Mouse (Mus musculus): ENCODE results near the gene Ppl.

Ppl gene

GRCm38 (mm10) chr16:5123476-5123875 is 8.7 kb downstream of the Ppl start:
- DNase-seq (ENCODE audit: low spot score), result no peak

DNA sequence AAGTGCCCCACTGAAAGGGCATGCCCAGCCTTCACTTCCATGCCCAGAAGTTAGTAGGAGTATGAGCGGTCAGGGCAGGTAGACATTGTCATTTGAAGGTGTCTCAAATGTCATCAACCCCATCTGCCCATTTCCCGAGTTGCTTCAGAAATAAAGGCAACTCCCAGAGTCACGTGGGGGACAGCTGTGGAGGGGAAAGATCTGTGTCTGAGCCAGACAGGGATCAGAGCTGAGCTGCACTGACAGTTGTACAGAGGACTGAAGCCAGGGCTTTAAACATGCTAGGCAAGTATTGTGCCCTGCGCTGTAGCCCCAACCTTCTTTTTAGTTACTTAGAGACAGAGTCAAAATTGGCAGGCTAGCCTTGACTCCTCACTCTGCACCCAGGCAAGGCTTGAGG is 12.4 kb downstream of the Ppl start:
- no peak for DNase-seq (ENCODE audit: low spot score)

DNA sequence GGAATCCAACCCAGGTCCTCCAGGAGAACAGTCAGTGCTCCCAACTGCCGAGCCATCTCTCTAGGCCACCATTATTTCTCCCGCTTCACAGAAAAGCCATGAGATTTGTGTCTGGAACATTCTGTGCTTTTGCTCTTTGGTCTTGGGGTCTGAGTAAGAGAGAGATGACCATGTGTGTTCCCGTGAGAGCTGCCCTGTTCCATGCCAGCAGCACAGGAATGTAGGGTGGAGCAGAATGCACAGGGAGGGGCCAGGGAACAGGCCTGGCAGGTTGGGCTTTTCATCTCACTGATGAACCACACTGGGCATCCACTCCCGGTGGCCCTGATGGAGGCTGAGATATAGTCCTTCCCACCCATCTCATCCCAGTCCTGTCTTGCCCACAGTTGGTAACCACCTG is 12.8 kb downstream of the Ppl start:
- DNase-seq (ENCODE audit: low spot score), result no peak

- DNase-seq (ENCODE audit: low spot score), result no peak
Measured at GRCm38 (mm10) chr16:5113582-5113981, 18.6 kb downstream of the Ppl start.

- no peak for DNase-seq (ENCODE audit: low spot score)
Measured at GRCm38 (mm10) chr16:5113002-5113550, 19.1 kb downstream of the Ppl start.

DNA sequence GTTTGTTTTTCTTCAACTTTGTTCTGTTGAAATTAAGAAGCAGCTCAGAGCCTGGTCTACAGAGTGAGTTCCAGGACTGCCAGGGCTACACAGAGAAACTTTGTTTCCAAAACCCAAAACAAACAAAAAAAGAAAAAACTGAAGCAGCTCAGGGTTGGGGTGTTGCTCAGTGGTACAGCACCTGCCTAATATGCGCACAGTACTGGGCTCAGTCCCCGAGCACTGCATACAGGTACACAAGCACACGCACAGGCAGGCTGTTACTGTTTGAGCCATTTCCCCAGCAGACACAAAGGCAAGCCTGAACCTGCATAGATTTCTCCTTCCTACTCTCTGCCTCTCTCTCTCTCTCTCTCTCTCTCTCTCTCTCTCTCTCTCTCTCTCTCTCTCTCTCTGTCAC is 21.2 kb downstream of the Ppl start:
- DNase-seq (ENCODE audit: low spot score), result no peak

GRCm38 (mm10) chr16:5109877-5110276 is 22.3 kb downstream of the Ppl start:
- DNase-seq (ENCODE audit: low spot score), result no peak

- no peak for DNase-seq (ENCODE audit: low spot score)
Measured at GRCm38 (mm10) chr16:5101000-5101399, 31.2 kb downstream of the Ppl start.

- no peak for DNase-seq (ENCODE audit: low spot score)
Measured at GRCm38 (mm10) chr16:5096504-5096903, 35.7 kb downstream of the Ppl start.

DNA sequence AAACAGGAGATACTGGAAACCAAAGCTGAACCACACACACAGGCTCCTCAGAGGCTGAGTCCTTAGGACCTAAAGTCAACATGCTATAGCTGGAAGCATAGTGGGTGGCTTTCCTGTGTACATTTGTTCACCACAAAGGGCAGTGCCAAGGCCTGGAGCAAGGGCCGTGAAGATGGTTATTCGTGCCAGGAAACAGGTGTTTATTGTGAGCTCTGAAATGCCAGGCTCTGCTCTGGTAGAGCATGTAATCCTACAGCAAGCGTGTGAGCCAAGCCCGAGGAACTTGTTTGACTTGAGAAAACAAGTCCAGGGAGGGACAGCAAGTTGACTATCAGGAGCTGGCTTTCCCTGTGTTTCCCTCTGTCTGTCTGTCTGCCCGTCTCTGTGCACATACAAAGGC is 38.9 kb downstream of the Ppl start:
- DNase-seq (ENCODE audit: low spot score), result no peak

GRCm38 (mm10) chr16:5089021-5089420 is 43.2 kb downstream of the Ppl start:
- DNase-seq (ENCODE audit: low spot score), result no peak

GRCm38 (mm10) chr16:5086179-5086578 is 46.0 kb downstream of the Ppl start:
- no peak for DNase-seq (ENCODE audit: low spot score)

DNA sequence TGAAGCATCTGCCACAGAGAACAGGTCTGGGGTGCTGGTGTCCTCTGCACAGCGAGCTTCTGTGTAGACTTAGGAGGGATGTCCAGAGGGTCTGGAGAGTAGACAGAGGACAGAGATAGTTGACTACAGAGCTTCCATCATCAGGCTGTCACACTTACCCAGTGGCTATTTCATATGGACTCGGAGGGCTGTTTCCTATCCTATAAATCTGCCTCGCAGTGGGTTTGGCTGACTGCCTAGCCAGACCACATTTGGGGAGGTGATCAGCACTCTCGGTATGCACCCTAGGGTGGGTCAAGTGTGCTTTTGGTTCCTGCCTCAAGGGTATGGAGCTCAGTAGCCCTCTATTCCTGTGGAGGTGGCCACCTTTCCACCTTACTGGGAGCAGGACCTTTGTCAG is 47.0 kb downstream of the Ppl start:
- no peak for DNase-seq (ENCODE audit: low spot score)

DNA sequence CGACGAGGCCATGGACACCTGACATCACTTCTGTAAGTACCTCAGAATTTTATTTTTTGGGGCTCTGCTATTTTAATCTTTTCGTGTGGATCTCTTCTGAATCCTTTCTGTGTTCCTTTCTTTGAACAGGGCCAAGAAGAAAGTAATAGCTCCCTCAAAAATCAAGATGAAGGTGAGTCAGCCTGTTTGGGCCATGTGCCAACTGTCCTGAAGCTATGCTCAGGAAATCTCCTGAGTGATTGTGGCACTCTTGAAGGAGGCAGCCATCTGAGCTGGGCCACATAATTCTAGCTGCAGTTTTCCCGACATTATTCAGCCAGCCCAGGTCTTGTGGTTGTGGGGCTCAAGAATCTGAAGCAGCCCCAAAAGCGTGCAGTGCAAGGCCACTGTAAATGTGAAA is 57.9 kb downstream of the Ppl start:
- no peak for DNase-seq (ENCODE audit: low spot score)

- DNase-seq (ENCODE audit: low spot score), result no peak
Measured at GRCm38 (mm10) chr16:5071974-5072373, 60.2 kb downstream of the Ppl start.

DNA sequence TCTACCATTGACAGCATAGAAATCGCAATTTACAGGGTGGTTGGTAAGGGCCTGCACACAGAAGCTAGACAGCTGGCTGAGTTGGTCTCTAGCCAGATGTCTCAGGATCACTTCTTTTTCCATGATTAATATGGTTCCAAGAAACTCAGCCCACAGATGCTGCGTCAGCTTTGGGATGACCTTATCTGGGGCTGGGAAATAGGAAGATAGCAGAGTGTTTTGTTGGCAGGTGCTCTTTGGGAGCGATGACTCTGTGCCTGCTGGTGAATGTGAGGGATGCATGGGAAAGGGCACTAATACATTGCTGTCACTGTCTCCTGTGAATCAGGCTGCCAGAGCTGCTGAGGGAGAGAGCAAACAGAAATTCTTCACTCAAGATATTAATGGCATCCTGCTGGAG is 61.9 kb downstream of the Ppl start:
- DNase-seq (ENCODE audit: low spot score), result no peak

DNA sequence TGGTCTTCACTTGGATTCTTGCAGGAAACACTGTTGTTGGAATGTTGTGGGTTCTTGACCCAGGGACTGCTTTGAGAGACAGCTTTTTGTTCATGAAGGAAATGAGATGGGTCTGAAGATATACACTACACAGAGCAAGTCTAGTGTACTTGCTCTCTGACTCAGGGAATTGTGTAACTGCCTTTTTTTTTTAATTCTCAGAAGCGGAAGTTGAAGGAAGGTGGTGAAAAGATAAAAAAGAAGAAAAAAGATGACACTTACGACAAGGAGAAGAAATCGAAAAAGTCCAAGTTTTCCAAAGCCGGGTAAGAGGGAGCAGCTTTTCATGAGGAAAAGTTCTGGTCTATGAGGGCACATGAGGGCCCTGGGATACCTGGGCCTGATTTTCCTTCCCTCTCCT is 68.7 kb downstream of the Ppl start:
- DNase-seq (ENCODE audit: low spot score), result no peak

DNA sequence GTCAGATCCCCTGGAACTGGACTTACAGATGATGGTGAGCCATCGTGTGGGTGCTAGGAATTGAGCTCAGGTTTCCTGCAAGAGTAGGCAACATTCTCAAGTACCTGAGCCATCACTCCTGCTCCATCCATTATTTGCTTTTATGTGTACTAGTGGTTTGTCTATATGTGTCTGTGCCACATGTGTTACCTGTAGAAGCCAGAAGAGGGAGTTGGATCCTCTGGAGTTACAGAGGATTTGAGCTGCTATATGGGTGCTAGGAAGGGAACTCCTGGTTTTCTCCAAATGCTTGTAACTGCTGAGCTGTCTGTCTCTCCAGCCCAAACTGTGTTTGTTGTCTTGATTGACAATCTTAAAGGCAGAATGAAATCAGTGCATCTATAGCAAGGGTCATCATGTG is 74.1 kb downstream of the Ppl start:
- peak; percentile 16 for DNase-seq (ENCODE audit: low spot score)

DNA sequence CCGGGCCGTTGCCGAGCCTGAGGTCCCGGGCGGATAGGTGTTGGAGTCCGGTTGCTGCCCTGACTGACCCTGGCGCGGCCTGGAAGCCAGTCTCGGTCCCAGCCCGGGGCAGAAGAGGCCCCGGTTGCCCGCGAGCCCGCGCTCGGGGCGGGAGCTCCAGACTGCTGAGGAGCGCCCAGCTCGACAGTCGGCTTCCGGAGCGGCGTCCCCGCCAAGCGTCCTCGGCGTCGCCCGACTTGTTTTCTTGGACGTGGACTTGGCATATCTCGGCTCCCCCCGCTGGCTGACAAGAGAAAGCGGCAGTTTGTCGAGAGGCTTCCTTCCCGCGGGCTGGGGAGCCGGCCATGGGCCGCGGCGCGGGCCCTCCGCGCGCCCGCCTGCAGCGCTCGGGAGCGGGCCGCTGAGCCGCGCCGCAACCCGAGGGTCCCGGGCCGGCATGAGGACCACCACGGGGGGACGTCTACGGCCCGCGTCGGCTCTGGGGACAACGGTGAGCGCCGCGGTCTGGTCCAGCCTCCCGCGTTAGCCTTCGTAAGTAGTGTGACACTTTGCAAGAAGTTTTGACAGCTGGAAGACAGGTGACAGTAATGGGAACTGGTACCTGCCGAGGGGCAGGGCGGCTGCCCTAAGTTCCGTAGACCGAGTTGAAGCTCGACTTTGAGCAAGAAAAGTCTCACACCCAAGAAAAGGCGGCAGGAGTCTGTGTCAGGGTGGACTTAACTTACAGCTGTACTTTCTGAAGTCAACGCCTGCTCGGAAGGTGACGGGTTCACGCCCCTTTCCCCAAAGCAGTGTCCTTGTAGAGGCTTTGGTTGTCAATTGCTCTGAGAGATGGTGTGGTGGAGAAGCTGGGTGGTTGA is 81.7 kb downstream of the Ppl start:
- peak; percentile 89 for DNase-seq (ENCODE audit: low spot score)

DNA sequence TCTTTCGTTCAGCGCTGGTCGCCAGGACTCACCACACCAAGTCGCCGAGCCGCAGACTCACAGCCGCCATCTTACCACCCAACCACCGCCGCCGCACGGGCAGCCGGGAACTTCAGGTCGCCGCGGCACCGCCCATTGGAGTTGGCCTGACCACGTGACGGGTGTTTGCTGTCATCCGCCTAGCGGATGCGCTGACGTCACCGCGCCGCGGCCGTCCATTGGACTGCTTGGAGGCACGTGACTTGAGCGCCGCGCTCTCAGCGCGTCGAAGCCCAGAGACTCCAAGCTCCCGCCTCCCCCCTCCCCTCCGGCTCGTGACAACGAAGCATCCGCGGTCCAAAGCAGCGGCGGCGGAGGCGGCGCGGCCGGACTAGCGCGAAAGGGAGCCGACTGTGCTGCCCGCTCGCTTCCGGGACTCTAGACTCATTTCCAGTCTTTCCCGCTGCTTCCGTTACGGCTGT is 82.4 kb downstream of the Ppl start, which contains the start of the genes Glyr1 and Ubn1:
TSS of gene Glyr1 (minus strand) at position 90 of the 461 bp plus-strand sequence.
TSS of gene Ubn1 (plus strand) at position 284 of the 461 bp plus-strand sequence.
- DNase-seq (ENCODE audit: low spot score), result peak; percentile 100

DNA sequence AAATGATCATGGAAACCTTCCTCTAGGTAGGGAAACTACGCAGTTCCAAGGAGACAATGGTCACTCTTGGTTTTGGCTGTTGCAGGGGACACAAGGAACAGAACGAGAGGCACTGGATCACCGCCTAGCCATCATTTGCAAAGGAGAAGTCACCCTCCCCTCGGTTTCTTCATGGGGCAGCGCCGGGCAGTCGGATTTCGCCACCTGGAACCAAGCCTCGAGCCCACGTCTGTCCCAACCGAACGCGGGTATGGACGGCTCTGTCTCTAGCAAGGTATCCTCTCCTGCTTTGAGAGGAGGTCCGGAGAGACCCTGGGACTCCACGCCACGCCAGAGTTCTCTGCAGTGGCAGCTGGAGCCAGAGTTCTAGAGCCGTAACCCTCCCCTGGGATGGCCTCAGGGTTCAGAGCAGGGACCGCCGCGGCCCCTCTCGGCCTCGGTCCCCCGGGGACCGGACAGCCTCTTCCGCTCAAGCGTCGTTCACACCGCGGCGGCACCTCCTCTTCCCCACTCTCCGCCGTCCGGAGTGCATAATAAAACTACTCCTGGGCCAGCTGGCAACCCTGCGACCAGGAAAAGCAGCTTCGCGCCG is 82.9 kb downstream of the Ppl start:
- DNase-seq (ENCODE audit: low spot score), result no peak

- no peak for DNase-seq (ENCODE audit: low spot score)
Measured at GRCm38 (mm10) chr16:5045322-5045721, 86.9 kb downstream of the Ppl start.

- no peak for DNase-seq (ENCODE audit: low spot score)
Measured at GRCm38 (mm10) chr16:5036649-5037234, 95.5 kb downstream of the Ppl start.

All from T-cell, adult 2 months (primary cell).